Mouse (Mus musculus): ENCODE measurements around the gene Ubap1l.
"Not testable (repeated sequence)": the region's sequence is repeated elsewhere in the genome, so short reads cannot be mapped to it uniquely, and the experiment has no call there.

Gene Ubap1l

GRCm38 (mm10) chr9:65360641-65361448 lies at the start of gene Ubap1l:
Gene Ubap1l (plus strand): TSS chr9:65361041.
- peak; percentile 48 for DNase-seq (ENCODE audit: low spot score)

GRCm38 (mm10) chr9:65312669-65313357 lies 48.0 kb upstream of the Ubap1l start:
- no peak for DNase-seq (ENCODE audit: low spot score)

- no peak for DNase-seq (ENCODE audit: low spot score)
These were observed 47.0 kb upstream of the Ubap1l start for GRCm38 (mm10) chr9:65313846-65314245.

- DNase-seq (ENCODE audit: low spot score), result no peak
These were observed 38.5 kb upstream of the Ubap1l start for GRCm38 (mm10) chr9:65322255-65322900.

- no peak for DNase-seq (ENCODE audit: low spot score)
These were observed 34.9 kb upstream of the Ubap1l start for GRCm38 (mm10) chr9:65325971-65326370.

GRCm38 (mm10) chr9:65327371-65327770 lies 33.5 kb upstream of the Ubap1l start:
- no peak for DNase-seq (ENCODE audit: low spot score)

GRCm38 (mm10) chr9:65333958-65334357 lies 26.9 kb upstream of the Ubap1l start:
- no peak for DNase-seq (ENCODE audit: low spot score)

GRCm38 (mm10) chr9:65339146-65339545 lies 21.7 kb upstream of the Ubap1l start:
- no peak for DNase-seq (ENCODE audit: low spot score)

- no peak for DNase-seq (ENCODE audit: low spot score)
These were observed 20.4 kb upstream of the Ubap1l start for GRCm38 (mm10) chr9:65340414-65340813.

GRCm38 (mm10) chr9:65345439-65345838 lies 15.4 kb upstream of the Ubap1l start:
- not testable (repeated sequence) for DNase-seq (ENCODE audit: low spot score)

- DNase-seq (ENCODE audit: low spot score), result peak; percentile 94
These were observed 14.9 kb upstream of the Ubap1l start, which contains the start of gene Pdcd7 for GRCm38 (mm10) chr9:65345854-65346475. Gene Pdcd7 (plus strand): TSS chr9:65346104.

- DNase-seq (ENCODE audit: low spot score), result peak; percentile 74
These were observed 14.2 kb upstream of the Ubap1l start for GRCm38 (mm10) chr9:65346476-65347111.

GRCm38 (mm10) chr9:65347112-65347850 lies 13.6 kb upstream of the Ubap1l start:
- DNase-seq (ENCODE audit: low spot score), result no peak

GRCm38 (mm10) chr9:65353251-65353650 lies 7.6 kb upstream of the Ubap1l start:
- no peak for DNase-seq (ENCODE audit: low spot score)

GRCm38 (mm10) chr9:65356561-65356960 lies 4.3 kb upstream of the Ubap1l start:
- DNase-seq (ENCODE audit: low spot score), result no peak

- DNase-seq (ENCODE audit: low spot score), result no peak
These were observed 3.9 kb upstream of the Ubap1l start for GRCm38 (mm10) chr9:65356971-65357370.

GRCm38 (mm10) chr9:65358956-65359480 lies 1.8 kb upstream of the Ubap1l start:
- DNase-seq (ENCODE audit: low spot score), result no peak

GRCm38 (mm10) chr9:65363684-65364083 lies 2.8 kb downstream of the Ubap1l start:
- no peak for DNase-seq (ENCODE audit: low spot score)

GRCm38 (mm10) chr9:65365721-65366120 lies 4.9 kb downstream of the Ubap1l start:
- no peak for DNase-seq (ENCODE audit: low spot score)

- no peak for DNase-seq (ENCODE audit: low spot score)
These were observed 10.9 kb downstream of the Ubap1l start for GRCm38 (mm10) chr9:65371756-65372155.

GRCm38 (mm10) chr9:65372449-65372848 lies 11.6 kb downstream of the Ubap1l start:
- DNase-seq (ENCODE audit: low spot score), result no peak
